Mouse (Mus musculus) left cerebral cortex, adult 9 months (tissue): ENCODE results near the gene Dcaf15.

Experiments used
- DNase-seq, 2 experiments: peaks; one replicate each; pipeline ENCODE4 v3.0.0; 2022; ENCODE audit warnings: low spot score in 2 of 2

Gene Dcaf15

GRCm38 (mm10) chr8:84066291-84066930 is 38.2 kb downstream of the Dcaf15 start, which contains the start of gene Rfx1:
TSS of gene Rfx1 (plus strand) at chr8:84066834.
- DNase-seq, result peak; percentile 100

GRCm38 (mm10) chr8:84065457-84066072 is 39.0 kb downstream of the Dcaf15 start:
- no peak for DNase-seq

GRCm38 (mm10) chr8:84065037-84065436 is 39.5 kb downstream of the Dcaf15 start, which contains the start of gene Gm10643:
TSS of gene Gm10643 (minus strand) at chr8:84065137.
- DNase-seq, result no peak

GRCm38 (mm10) chr8:84063861-84064610 is 40.5 kb downstream of the Dcaf15 start:
- DNase-seq, result no peak

- DNase-seq, result no peak
Observed at GRCm38 (mm10) chr8:84060245-84060644, 44.3 kb downstream of the Dcaf15 start.

GRCm38 (mm10) chr8:84059226-84059625 is 45.3 kb downstream of the Dcaf15 start:
- no peak for DNase-seq

GRCm38 (mm10) chr8:84057827-84058226 is 46.7 kb downstream of the Dcaf15 start:
- DNase-seq, result no peak

GRCm38 (mm10) chr8:84053229-84053628 is 51.3 kb downstream of the Dcaf15 start:
- no peak for DNase-seq

GRCm38 (mm10) chr8:84052746-84053145 is 51.8 kb downstream of the Dcaf15 start:
- DNase-seq, result no peak

GRCm38 (mm10) chr8:84048171-84048570 is 56.4 kb downstream of the Dcaf15 start:
- no peak for DNase-seq
